Comparison of ENCODE assay signal across 9 mouse cellular contexts in genomic region chr6:94080933-94081545, GRCm38 (mm10).
DNase-seq lines count a peak whose midpoint lies in the region; ATAC-seq lines count a peak whose summit lies in the region.
"Had no signal": no experiment of that assay in that cellular context is flagged by ENCODE, and none has a peak within 500 bp of the region (broad histone marks: within the 10 kb centered on the region; RNA-seq: fewer than 3 reads in every experiment).

No protein-coding gene starts in this region.

- no peaks in the 10 kb centered on the region for H3K27me3 ChIP-seq in hindbrain, embryonic 14.5 days (ENCODE audit: control insufficient read depth, insufficient read depth, low read length)
- no peaks in the 10 kb centered on the region for H3K27me3 ChIP-seq in hindbrain, embryonic 13.5 days
- H3K27me3 ChIP-seq: midbrain, embryonic 12.5 days had no signal

- H3K4me2 ChIP-seq in hindbrain, embryonic 14.5 days (replicated peaks): no peak overlapping the region
- H3K4me2 ChIP-seq in hindbrain, embryonic 13.5 days: no peak overlapping the region
- H3K4me2 ChIP-seq: midbrain, embryonic 12.5 days had no signal

- H3K36me3 ChIP-seq in hindbrain, embryonic 14.5 days (replicated peaks; ENCODE audit: control insufficient read depth, insufficient read depth): no peaks in the 10 kb centered on the region
- no peaks in the 10 kb centered on the region for H3K36me3 ChIP-seq in hindbrain, embryonic 13.5 days
- H3K36me3 ChIP-seq: midbrain, embryonic 12.5 days had no signal

- WGBS in hindbrain, embryonic 14.5 days: 13% methylated on average over 4 of the region's 4 CpGs
- 14% methylated on average over 4 of the region's 4 CpGs for WGBS in hindbrain, embryonic 13.5 days

- H3K9ac ChIP-seq in hindbrain, embryonic 14.5 days: no peak overlapping the region
- no peak overlapping the region for H3K9ac ChIP-seq in hindbrain, embryonic 13.5 days
- H3K9ac ChIP-seq: midbrain, embryonic 12.5 days had no signal

- ATAC-seq in hindbrain, embryonic 14.5 days (ENCODE audit: low FRiP score): no peak
- no peak for ATAC-seq in hindbrain, embryonic 13.5 days (ENCODE audit: low FRiP score)

- DNase-seq in hindbrain, embryonic 14.5 days (ENCODE audit: low spot score): peak; percentile 90
- peak; percentile 69 for DNase-seq in ZHBTc4 (ENCODE audit: low read depth, low spot score)
- DNase-seq in cerebellum, postnatal 36 days: peak; percentile 76 to 83
- peak; percentile 31 to 39 for DNase-seq in gastrocnemius, adult 8-10 months (ENCODE audit: low spot score in 2 of 2)
- peak; percentile 80 to 83 for DNase-seq in layer of hippocampus, postnatal 10 days (ENCODE audit: low spot score in 2 of 2)
- peak; percentile 80 for DNase-seq in lung, postnatal 14 days
- peak; percentile 33 for DNase-seq in thymus, postnatal 14 days

- H3K4me1 ChIP-seq in hindbrain, embryonic 14.5 days (replicated peaks; ENCODE audit: control insufficient read depth, insufficient read depth, low read length): peaks cover 5% of the 10 kb centered on the region; the same call in 1 of the 2 replicates
- H3K4me1 ChIP-seq in hindbrain, embryonic 13.5 days (replicated peaks): peaks cover 12% of the 10 kb centered on the region

- H3K9me3 ChIP-seq in hindbrain, embryonic 14.5 days (ENCODE audit: control insufficient read depth, low read length): no peaks in the 10 kb centered on the region
- no peaks in the 10 kb centered on the region for H3K9me3 ChIP-seq in hindbrain, embryonic 13.5 days
- H3K9me3 ChIP-seq: midbrain, embryonic 12.5 days had no signal

- H3K27ac ChIP-seq in hindbrain, embryonic 14.5 days: no peak overlapping the region
- H3K27ac ChIP-seq in hindbrain, embryonic 13.5 days: no peak overlapping the region
- H3K27ac ChIP-seq: midbrain, embryonic 12.5 days had no signal

- H3K4me3 ChIP-seq in hindbrain, embryonic 14.5 days (replicated peaks; ENCODE audit: low read length): no peak overlapping the region
- no peak overlapping the region for H3K4me3 ChIP-seq in hindbrain, embryonic 13.5 days
- H3K4me3 ChIP-seq: midbrain, embryonic 12.5 days had no signal

Comparison
In these comparisons a context has a peak if more than half of its experiments do, and no peak if none do; other contexts are left out.
1. DNase-seq: peak in every context shown above with its lines; median percentile 90 in hindbrain, embryonic 14.5 days; 82 in layer of hippocampus, postnatal 10 days; 80 in lung, postnatal 14 days; 80 in cerebellum, postnatal 36 days; 69 in ZHBTc4; 35 in gastrocnemius, adult 8-10 months; 33 in thymus, postnatal 14 days.